Mouse (Mus musculus) left cerebral cortex, postnatal 10 days (tissue): ENCODE measurements around the gene Gm3248. TPM values are rescaled to one million over a fixed set of nuclear protein-coding genes. Genes with fewer than 3 reads are reported as not detected.
"Not testable (repeated sequence)": the region's sequence is repeated elsewhere in the genome, so short reads cannot be mapped to it uniquely, and the experiment has no call there.

Experiments used
- DNase-seq, 2 experiments: peaks; one replicate each; pipeline ENCODE4 v3.0.0; 2021 to 2022; ENCODE audit warnings: low spot score in 2 of 2, mixed read lengths in 1 of 2; ENCODE audit errors: extremely low spot score in 1 of 2
- intact Hi-C: fragments of 180-260 bp; cut with DNase I; formaldehyde crosslinking; loops from one replicate; pipeline ENCODE4 v1.15.1; 2025
- total RNA-seq, 2 experiments: library from RNA; stranded (reverse); gene quantifications; 2 replicates each; pipeline ENCODE4 v1.2.3; 2021

Gene Gm3248
- under 1 TPM; 0.97 TPM for total RNA-seq

DNA sequence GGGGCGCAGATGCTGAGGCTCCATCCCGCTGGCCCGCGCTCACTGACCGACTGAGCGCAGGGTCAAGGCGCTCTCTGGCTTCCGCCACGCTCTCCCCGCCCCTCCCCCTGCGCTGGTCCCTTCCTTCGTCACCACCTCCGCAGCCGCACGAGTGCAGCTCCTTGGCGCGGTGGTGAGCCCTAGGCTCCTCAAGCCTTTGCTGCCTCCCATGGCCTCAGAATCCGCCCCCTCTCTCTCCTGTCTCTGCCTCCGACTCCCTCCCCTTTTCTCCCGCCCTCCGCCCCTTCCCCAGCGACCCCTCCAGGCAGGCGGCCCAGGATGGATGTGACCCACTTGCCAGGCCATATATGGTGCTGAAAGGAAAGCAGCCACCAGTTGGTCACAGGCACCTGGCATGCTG, at the start of gene Gm3248:
TSS of gene Gm3248 (minus strand) at position 111 of the 400 bp plus-strand sequence.
- intact Hi-C loops, result not testable (repeated sequence)
- DNase-seq, result peak; percentile 4 to 63

DNA sequence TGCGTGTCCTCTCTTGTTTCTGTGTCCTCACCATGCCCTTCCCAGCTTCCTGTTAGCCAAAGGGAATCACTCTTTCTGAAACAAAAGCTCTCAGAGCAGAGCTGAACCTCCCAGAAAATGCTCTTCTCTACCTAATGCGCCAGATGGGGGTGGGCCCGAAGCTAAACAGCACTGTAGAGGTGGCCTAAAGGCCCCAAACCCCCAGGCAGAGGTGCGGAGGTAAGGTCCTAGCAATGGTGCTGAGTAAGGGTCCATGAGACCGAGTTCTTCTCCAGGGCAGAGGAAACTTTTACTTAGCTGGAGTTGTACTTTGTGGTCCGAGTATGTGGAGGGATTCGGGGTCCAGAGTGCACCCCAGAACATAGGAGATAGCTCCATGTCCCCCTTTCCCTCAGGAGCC, 25.6 kb upstream of the Gm3248 start:
- intact Hi-C loops, result not testable (repeated sequence)
- peak in 1 of 2 experiments; percentile 25 for DNase-seq

DNA sequence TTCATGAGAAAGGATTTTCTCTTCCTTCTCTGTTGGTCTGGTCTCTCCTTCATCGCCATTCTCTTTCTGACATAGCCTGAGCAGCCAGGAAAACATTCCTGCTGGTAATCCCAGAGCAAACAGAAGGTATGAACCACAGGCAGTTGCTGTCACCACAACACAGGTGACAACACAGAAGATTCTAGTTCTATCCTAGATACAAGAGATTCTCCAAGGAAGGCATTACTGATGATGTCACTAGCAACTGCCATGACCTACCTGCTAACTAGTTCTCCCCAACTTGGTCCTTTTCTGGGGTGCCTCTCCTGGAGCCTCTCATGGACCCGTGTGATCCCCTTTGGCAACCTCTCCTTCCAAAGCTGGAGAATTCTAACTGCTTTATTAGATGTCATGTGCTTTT, 17.5 kb upstream of the Gm3248 start, which contains the start of gene Gm3453:
TSS of gene Gm3453 (minus strand) at position 101 of the 400 bp plus-strand sequence.
- DNase-seq, intact Hi-C loops: not testable (repeated sequence)

DNA sequence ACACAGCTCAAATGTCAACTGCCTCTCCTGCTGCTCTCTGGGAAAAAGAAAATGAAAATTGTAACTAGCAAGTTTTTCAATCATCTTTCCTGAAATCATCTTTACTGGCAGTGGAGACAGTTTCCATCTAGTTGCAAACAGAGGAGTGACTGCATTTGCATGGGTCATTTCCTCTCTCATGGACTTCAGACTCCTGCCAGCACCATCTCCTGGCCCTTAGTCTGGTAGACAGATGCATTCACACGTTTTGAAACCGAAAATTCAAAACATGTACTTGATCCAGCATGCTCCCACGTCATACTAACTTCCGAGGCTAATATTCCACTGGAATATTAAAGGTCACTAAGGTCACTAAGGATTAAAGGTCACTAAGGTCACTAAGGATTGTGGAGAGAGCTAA, 896 bp upstream of the Gm3248 start:
- DNase-seq, intact Hi-C loops: not testable (repeated sequence)

DNA sequence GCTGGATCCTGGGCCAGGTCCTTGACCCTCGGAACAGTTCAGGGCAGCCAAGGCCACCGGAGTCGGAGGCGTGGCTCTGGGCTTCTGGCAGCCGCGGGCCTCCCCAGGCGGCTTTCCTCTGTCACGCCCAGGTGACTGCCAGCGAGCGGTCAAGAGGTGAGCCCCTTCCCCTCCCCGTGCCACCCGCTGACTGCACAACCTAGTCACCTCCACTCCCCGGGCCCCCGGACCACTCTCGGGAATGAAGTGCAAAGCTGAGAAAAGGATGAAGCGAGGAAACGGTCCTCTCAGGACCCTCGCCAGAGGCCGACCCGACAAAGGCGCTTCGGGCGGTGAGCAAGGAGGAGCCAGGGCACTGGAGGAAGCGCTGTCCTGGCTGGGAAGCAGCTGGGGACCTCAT, 443 bp downstream of the Gm3248 start:
- DNase-seq, result peak in 1 of 2 experiments; percentile 20
- intact Hi-C loops, result not testable (repeated sequence)

DNA sequence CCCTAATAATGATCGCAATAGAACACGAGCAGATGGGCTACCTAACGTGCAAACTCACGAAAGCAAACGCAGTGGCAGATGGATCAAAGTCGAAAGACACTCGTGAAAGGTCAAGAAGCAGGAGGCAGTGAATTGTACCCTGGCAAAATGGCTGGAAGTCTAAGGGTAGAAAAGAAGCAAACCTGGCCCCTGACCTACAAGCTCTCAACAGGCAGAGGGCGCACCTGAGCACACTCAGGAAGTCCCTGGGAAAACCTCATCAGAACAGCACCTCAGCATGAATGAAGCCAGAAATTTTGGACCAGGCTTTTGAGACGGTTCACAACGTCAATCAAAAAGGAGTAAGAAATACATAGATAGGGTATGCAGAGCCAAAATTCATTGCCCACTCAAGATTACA, 1.1 kb downstream of the Gm3248 start:
- intact Hi-C loops, result not testable (repeated sequence)
- peak in 1 of 2 experiments; percentile 12 for DNase-seq

DNA sequence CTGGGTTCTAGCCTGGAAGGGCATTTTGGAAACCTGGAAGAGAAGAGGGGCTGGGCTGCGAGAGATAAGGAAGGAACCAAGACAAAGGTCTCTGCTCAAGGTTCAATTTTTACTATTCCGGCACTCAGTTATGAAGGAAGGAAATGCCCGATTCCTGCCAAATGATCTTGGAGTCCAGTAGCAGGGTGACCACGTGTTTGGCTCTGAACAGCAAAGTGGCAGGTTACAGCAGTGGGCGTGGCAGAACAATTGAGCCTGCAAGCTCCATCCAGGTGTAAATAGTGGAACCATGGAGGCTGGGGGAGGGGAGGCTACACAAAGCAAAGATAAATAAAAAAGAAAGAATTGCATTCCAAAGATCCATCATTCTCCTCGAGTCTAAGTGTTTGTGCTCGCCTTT, 38.3 kb downstream of the Gm3248 start:
- DNase-seq, result peak in 1 of 2 experiments; percentile 21
- intact Hi-C loops, result not testable (repeated sequence)

DNA sequence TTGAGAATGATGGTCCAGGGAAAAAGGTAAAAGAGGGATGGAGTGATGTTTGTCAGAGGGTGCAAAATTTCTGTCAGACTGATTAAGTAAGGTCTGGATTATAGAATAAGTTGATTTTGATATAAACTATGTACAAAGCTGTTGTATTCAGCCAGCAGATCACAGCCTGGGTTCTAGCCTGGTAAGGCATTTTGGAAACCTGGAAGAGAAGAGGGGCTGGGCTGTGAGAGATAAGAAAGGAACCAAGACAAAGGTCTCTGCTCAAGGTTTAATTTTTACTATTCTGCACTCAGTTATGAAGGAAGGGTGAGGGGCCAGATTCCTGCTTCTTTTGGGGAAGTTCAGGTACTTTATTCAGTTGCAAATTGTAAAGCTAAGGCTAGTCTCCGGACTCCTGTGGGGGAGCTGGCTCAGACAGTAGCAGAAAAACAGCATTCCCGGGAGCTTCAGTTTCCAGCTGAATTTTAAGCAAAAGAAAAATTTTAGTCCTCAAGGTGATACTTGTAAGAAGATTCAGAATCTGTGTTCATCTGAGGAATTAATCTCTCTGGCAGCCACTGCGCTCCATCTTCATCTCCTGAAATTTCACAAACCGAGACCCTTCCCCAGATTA, 43.1 kb downstream of the Gm3248 start:
- intact Hi-C loops, result not testable (repeated sequence)
- DNase-seq, result peak; percentile 1 to 11

DNA sequence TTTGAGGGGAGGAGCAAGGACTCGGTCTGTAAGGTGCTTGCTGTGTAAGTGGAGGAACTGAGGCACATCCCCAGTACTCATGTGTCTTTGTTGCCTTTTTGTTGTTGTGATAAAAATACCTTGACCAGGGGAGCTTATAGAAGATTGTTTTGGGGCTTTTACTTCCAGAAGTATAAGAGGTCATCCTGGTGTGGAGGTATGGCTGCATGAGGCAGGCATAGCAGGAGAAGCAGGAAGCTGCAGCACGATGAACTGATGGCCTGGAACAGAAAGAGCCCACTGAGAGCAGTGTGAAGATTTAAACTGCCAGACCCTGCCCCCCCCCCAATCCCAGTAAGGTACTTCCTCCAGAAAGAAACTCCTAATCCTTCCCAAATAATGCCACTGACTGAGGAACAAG, 47.8 kb downstream of the Gm3248 start:
- peak in 1 of 2 experiments; percentile 1 for DNase-seq
- intact Hi-C loops, result not testable (repeated sequence)

Other genes with a start within 250 kb of the Gm3248 start
- gene Gm3373, start 220.2 kb downstream of the Gm3248 start, total RNA-seq, result 1 to 10 TPM in 1 of 2 experiments, under 1 TPM in 1; 0.39 to 1.5 TPM
- 1 to 10 TPM; 4.9 to 7.4 TPM for gene Gm3383, start 153.8 kb downstream of the Gm3248 start, total RNA-seq
- gene Gm3424, start 131.4 kb downstream of the Gm3248 start, total RNA-seq, result not detected
- 1 to 10 TPM in 1 of 2 experiments, under 1 TPM in 1; 0.83 to 1.5 TPM for gene Gm8237, start 81.4 kb downstream of the Gm3248 start, total RNA-seq
- gene Gm3453, start 17.4 kb upstream of the Gm3248 start, total RNA-seq, result not detected
- gene Gm6337, start 96.5 kb upstream of the Gm3248 start, total RNA-seq, result not detected
- gene Gm8206, start 132.2 kb upstream of the Gm3248 start, total RNA-seq, result 1 to 10 TPM in 1 of 2 experiments, under 1 TPM in 1; 0.41 to 1.1 TPM
- gene Gm3468, start 146.9 kb upstream of the Gm3248 start, total RNA-seq, result 1 to 10 TPM; 2.7 TPM
- under 1 TPM in 1 of 2 experiments, not detected in 1; 0.19 TPM for gene Gm3476, start 164.1 kb upstream of the Gm3248 start, total RNA-seq